Mouse (Mus musculus) left cerebral cortex, postnatal 4 days (tissue): ENCODE results near the gene Gm3573. TPM values are rescaled to one million over a fixed set of nuclear protein-coding genes. Genes with fewer than 3 reads are reported as not detected.
"Not testable (repeated sequence)": the region's sequence is repeated elsewhere in the genome, so short reads cannot be mapped to it uniquely, and the experiment has no call there.

ENCODE experiments used
- DNase-seq: peaks from one replicate; pipeline ENCODE4 v3.0.0-alpha.2; 2022
- intact Hi-C: fragments of 180-260 bp; cut with DNase I; formaldehyde crosslinking; loops from one replicate; pipeline ENCODE4 v1.15.1; 2025
- total RNA-seq, 2 experiments: library from RNA; stranded (reverse); gene quantifications; 2 replicates each; pipeline ENCODE4 v1.2.3; 2021

Gene Gm3573
- total RNA-seq = 1 to 10 TPM; 1.6 to 2.2 TPM

- intact Hi-C loops = not testable (repeated sequence)
These were observed at the start of gene Gm3573 for GRCm38 (mm10) chr14:42190691-42191090. Gm3573 (minus strand) TSS chr14:42190791.

DNA sequence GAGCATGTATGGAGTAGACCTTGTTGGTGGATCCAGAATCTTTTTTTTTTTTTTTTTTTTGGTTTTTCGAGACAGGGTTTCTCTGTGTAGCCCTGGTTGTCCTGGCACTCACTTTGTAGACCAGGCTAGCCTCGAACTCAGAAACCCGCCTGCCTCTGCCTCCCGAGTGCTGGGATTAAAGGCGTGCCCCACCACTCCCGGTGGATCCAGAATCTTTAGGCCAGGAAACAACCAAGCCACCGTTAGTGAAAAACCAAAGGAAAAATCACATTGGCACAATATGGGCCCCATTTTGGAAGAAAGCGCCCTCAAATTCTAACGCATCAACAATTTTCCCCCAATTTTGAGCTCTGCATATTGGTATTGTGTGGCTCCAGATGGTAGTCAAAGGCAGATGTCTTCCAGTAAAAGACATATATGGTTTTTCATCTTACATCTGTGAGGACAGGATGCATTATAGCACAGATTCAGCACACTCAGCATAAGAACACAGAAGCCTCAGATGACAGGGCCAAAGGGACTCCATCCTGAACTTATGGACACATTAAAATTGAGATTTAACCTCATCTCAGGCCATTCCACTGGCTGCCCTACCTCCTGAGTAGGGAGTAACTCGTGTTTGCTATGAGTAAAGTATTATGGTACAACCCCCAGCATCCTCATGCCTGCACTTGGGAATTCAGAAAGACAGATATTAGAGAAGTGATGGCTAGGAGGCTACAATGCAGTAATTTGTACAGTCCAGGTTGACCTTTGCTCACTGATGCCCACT, 26.4 kb upstream of the Gm3573 start:
- peak; percentile 0 for DNase-seq
- intact Hi-C loops = not testable (repeated sequence)

More at GRCm38 (mm10) chr14:42190691-42191090, at the start of gene Gm3573:
- not testable (repeated sequence) for DNase-seq

GRCm38 (mm10) chr14:42183936-42184335, 6.7 kb downstream of the Gm3573 start:
- intact Hi-C loops, DNase-seq: not testable (repeated sequence)

GRCm38 (mm10) chr14:42162522-42162921, 28.1 kb downstream of the Gm3573 start, which contains the start of gene Gm17027:
Gm17027 (minus strand) TSS chr14:42162622.
- DNase-seq, intact Hi-C loops: not testable (repeated sequence)

Other genes with a start within 250 kb of the Gm3573 start
- gene 1700024B05Rik, start 246.8 kb downstream of the Gm3573 start, total RNA-seq = not detected
- gene Gm6401, start 222.9 kb downstream of the Gm3573 start, total RNA-seq = not detected
- gene Gm3543, start 207.5 kb downstream of the Gm3573 start, total RNA-seq = 1 to 10 TPM in 1 of 2 experiments, under 1 TPM in 1; 0.87 to 1.8 TPM
- not detected for gene Gm7951, start 73.4 kb downstream of the Gm3573 start, total RNA-seq
- not detected for gene Gm17027, start 28.2 kb downstream of the Gm3573 start, total RNA-seq
- not detected for gene Gm17026, start 69.3 kb upstream of the Gm3573 start, total RNA-seq
- gene Gm9611, start 106.6 kb upstream of the Gm3573 start, total RNA-seq = not detected
- not detected for gene Gm7995, start 119.4 kb upstream of the Gm3573 start, total RNA-seq
- gene Gm8005, start 248.9 kb upstream of the Gm3573 start, total RNA-seq = not detected